Comparison of ENCODE assay signal across 9 mouse cellular contexts in the genomic region with DNA sequence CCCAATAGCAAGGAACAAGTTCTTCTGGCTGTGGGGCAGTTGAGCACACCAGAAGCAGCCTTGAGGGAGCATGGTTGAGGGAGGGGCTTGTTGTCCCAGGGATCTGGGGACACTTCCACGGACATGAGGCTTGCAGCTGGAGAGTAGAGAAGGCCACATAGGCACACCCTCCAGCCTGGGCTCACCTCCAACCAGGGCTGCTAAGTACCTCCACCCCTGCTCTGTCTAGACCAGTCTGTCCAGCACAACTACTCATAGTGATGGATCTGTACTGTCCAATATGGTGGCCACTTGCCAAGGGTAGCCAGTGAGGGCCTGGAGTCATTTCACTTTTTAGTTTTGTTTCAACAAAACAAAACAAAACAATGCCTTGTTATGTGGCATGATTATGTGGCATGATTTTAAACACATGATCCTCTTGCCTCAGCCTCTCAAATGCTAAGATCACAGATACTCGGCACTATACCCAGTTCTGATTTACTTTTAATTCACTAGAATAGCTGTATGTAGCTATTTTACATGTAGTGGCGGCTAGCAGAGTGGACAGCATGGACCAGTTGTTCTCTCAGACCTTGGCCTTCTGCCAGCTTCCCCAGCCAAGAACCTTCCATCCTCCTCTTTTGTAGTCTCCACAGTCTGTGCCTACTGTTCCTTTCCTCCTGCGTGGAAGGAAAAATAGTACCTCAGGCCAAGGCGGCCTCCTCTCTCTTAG. TPM values are rescaled to one million over a fixed set of nuclear protein-coding genes. Genes with fewer than 3 reads are reported as not detected.
DNase-seq lines count a peak whose midpoint lies in the region; ATAC-seq lines count a peak whose summit lies in the region.
"Had no signal": no experiment of that assay in that cellular context is flagged by ENCODE, and none has a peak within 500 bp of the region (broad histone marks: within the 10 kb centered on the region; RNA-seq: fewer than 3 reads in every experiment).

No protein-coding gene starts in this region.

- DNase-seq in kidney, adult 18-20 months, result peak; percentile 45
- DNase-seq in urinary bladder, postnatal 25 days (ENCODE audit: low spot score), result peak; percentile 31
- no peak for DNase-seq in urinary bladder, postnatal 10 days (ENCODE audit: low spot score)
- DNase-seq in heart, postnatal 25 days (ENCODE audit: low spot score), result peak; percentile 64
- DNase-seq in testis, postnatal 14 days (ENCODE audit: low spot score), result peak; percentile 57
- DNase-seq in spleen, adult 12 weeks (ENCODE audit: low spot score), result no peak
- DNase-seq in frontal cortex, postnatal 10 days (ENCODE audit: low spot score in 2 of 2), result no peak

- H3K27me3 ChIP-seq in kidney, embryonic 16.5 days (ENCODE audit: insufficient read depth, low read length), result peaks cover 14% of the 10 kb centered on the region

- no peaks in the 10 kb centered on the region for H3K36me3 ChIP-seq in kidney, embryonic 16.5 days (ENCODE audit: insufficient read depth, low read length)
- H3K36me3 ChIP-seq: neural tube, embryonic 12.5 days had no signal

- H3K4me1 ChIP-seq in kidney, embryonic 16.5 days (ENCODE audit: insufficient read depth, low read length), result peaks cover 11% of the 10 kb centered on the region; the same call in 1 of the 2 replicates

- 75% methylated on average over 5 of the region's 5 CpGs for WGBS in kidney, embryonic 16.5 days

- no peaks in the 10 kb centered on the region for H3K9me3 ChIP-seq in kidney, embryonic 16.5 days (ENCODE audit: low read length)
- H3K9me3 ChIP-seq: neural tube, embryonic 12.5 days had no signal

- H3K27ac ChIP-seq in kidney, embryonic 16.5 days (ENCODE audit: low read length), result no peak overlapping the region
- H3K27ac ChIP-seq: neural tube, embryonic 12.5 days had no signal

- H3K4me3 ChIP-seq in kidney, embryonic 16.5 days (ENCODE audit: low read length), result no peak overlapping the region
- H3K4me3 ChIP-seq: neural tube, embryonic 12.5 days had no signal

- no peak for ATAC-seq in kidney, embryonic 16.5 days (ENCODE audit: low FRiP score, low TSS enrichment)

- intact Hi-C loops in heart, postnatal 25 days (cut with DNase I), result no loop called here

- no peak overlapping the region for H3K4me2 ChIP-seq in kidney, embryonic 16.5 days (replicated peaks; ENCODE audit: low read depth, low read length)
- H3K4me2 ChIP-seq: neural tube, embryonic 12.5 days had no signal

- H3K9ac ChIP-seq in kidney, embryonic 16.5 days (replicated peaks; ENCODE audit: low read length), result no peak overlapping the region
- H3K9ac ChIP-seq: neural tube, embryonic 12.5 days had no signal

RNA-seq across cellular contexts. Expression of a gene that starts 3.3 kb away (rescaled TPM):
- polyA plus RNA-seq in kidney, embryonic 16.5 days (2015; fragmentation: Nextera tagmentation; extraction: Ambion mirVana), result 7.4 and 7.7 TPM in 2 replicates
- 1 to 10 TPM in 1 of 2 experiments, under 1 TPM in 1; 0.95 to 1.2 TPM for total RNA-seq in heart, postnatal 25 days (2021)

RNA-seq across cellular contexts. Expression of a gene that starts 16.6 kb away (rescaled TPM):
- 1.7 and 3.1 TPM in 2 replicates for polyA plus RNA-seq in kidney, embryonic 16.5 days (2015; fragmentation: Nextera tagmentation; extraction: Ambion mirVana)
- under 1 TPM; 0.29 to 0.50 TPM for total RNA-seq in heart, postnatal 25 days (2021)

RNA-seq across cellular contexts. Expression of a gene that starts 32.0 kb away (rescaled TPM):
- polyA plus RNA-seq in kidney, embryonic 16.5 days (2015; fragmentation: Nextera tagmentation; extraction: Ambion mirVana), result 11.1 and 12.7 TPM in 2 replicates
- total RNA-seq in heart, postnatal 25 days (2021), result 1 to 10 TPM; 5.6 to 6.2 TPM

RNA-seq across cellular contexts. Expression of a gene that starts 54.6 kb away (rescaled TPM):
- polyA plus RNA-seq in kidney, embryonic 16.5 days (2015; fragmentation: Nextera tagmentation; extraction: Ambion mirVana), result 5.4 and 5.9 TPM in 2 replicates
- 10 to 100 TPM; 11.5 to 12.2 TPM for total RNA-seq in heart, postnatal 25 days (2021)

Comparison
In these comparisons a context has a peak if more than half of its experiments do, and no peak if none do; other contexts are left out.
1. DNase-seq: peak in kidney, adult 18-20 months (single experiment), urinary bladder, postnatal 25 days (single experiment), heart, postnatal 25 days (single experiment) and testis, postnatal 14 days (single experiment); none in urinary bladder, postnatal 10 days (single experiment), spleen, adult 12 weeks (single experiment) and frontal cortex, postnatal 10 days (0 of 2).